Mouse (Mus musculus) naive thymus-derived CD4-positive, alpha-beta T cell, adult 5 months (primary cell): ENCODE measurements around the gene Serping1. TPM values are rescaled to one million over a fixed set of nuclear protein-coding genes. Genes with fewer than 3 reads are reported as not detected.

Experiments
- polyA plus RNA-seq: library from polyadenylated mRNA; unstranded; fragments of 100-300 nt; shearing (Covaris generic); gene quantifications from one replicate; pipeline ENCODE4 v1.2.1, GENCODE M21; 2017

Gene Serping1
- polyA plus RNA-seq, result not detected

DNA sequence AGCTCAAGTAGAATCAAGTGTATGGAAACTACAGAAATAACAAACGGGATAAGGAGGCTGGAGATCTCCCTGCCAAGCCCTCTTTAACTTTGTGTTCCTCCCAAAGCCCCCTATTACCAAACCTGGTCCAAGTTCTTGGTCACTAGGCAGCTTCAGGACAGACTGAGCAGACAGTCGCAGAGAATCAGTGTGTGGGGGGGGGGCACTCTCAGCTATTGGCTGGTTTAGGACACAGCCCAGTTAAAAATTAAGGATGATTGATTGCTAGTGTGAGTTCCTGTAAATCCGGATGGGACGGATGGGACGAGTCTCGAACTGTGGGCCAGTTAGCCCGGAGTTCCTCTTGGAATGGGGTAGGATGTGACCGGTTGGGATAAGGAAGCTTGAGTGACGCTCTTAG lies at the start of gene Serping1:
Gene Serping1 (minus strand): TSS at position 204 of the 400 bp plus-strand sequence.

DNA sequence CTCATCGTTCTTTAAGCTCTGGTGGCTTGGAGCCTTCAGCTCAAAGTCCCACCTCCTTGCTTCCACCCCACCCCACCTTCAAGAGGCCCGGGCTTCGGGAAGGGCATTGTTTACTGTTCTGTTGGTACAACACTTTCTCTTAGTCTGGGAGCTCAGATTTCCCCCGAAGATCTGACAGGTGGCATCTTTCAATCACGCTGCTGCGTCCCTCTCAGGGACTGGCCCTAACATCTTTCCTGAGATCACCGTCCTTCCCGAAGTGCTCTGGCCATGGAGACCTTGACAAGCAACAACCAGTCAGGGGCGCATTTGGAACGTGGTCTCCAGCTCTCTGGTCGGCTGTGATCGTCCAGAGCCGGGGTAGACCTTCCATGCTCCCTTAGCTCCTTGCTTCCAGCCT lies 47.3 kb upstream of the Serping1 start, which contains the start of gene Smtnl1:
Gene Smtnl1 (minus strand): TSS at position 101 of the 400 bp plus-strand sequence.

DNA sequence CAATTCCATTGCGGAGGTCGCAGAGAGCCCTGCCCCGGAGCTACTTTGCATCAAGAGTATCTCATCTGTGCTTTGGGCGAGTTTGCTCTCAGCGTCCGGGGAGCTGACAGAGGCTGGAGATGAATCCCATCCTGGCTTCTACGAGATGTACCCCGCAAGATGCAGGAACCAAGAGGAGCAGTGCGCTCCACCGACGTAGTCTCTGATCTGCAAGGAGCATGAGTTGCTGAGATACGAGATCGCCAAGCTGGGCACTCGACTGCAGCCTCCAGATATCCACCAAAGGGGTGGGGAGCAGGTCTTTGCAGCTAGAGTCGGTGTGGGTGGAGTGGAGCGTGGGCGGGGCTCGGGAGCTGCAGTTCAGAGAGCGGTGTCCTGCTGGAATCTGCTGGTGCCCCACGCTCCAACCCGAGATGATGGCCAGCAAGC lies 23.3 kb upstream of the Serping1 start, which contains the start of gene Ube2l6:
Gene Ube2l6 (plus strand): TSS at position 336 of the 429 bp plus-strand sequence.

DNA sequence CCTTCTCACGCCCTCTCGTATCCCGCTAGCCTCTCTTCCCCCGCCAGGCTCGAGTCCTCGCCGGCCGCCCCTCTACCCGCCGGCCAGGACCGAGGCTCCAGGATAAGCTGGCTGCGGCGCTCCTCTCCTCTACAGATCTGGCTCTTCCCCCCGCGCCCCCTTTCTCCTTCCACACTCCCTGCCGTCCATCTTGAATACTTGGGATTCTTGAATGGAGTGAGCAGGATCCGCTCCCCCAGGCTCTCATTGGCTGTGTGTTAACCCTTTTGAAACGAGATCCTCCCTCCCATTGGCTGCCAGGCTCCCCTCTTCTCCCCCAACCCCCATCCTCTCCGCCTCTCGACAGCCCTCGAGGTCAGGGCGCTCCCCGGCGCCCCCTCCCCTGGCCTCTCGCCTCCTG lies 31.7 kb downstream of the Serping1 start, which contains the start of gene Gm19426:
Gene Gm19426 (minus strand): TSS at position 95 of the 400 bp plus-strand sequence.

DNA sequence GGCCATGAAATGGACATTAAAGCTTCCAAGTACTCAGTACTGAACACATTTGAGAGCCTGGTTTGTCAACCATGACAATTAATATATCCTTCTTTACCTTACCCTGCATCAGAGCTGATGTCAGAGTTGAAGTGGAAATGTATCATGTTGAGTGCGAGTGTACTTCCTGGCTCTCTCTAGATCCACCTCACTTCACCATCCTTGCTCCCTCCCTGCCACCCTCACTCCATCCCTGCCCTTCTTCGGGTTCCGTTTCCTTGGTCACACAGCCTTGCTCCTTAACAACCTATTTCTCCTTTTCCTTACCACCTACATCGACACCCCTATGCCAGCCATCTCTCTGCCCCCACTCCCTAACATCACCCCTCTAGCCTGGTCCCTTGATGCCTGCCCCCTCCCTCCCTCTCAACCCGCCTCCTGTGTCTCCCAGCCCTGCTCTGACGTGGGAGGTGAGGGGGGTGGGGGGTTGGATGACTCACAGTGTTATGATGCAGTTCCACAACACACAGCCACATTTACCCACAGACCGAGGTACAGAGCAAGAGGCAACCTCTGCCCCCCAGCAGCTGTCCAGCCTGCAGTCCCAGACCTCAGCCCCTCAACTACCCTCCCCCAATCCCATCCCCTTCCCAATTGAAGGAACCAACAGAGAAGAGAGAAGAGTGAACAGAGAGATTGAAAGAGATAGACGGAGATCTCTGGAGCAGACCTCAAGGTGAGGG lies 41.5 kb downstream of the Serping1 start, which contains the start of gene Ypel4:
Gene Ypel4 (plus strand): TSS at position 480 of the 722 bp plus-strand sequence.

DNA sequence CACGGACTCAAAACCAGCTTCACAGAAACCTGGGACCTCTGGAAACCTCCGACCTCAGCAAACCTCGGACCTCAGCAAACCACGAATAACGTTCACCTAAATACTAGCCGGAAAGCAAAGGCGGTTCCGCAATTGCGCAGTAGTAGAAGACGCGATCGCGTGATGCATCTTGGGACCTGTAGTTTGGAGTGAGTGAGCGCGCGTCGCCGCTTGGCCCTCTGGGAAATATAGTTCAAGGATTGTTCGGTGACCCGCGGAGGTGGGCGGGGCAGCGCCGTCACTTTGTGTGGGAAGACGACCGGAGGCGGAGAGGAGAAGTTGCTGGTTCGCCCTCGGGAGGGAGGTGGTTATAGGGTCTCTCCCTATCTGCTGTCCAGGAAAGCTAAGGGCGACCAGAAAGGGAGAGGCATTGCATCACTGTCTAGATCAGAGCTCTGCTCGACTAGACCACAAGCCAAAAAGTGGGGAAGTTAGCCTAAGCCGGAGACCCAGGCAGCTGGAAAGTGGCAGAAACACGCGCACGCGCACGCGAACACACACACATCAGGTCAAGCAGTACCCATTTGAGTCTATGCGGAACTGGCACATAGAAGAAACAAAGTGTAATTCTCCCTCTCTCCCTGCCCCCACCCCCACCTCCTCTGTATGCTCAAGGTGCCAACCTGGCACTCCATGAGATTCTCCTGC lies 47.9 kb downstream of the Serping1 start, which contains the start of gene Clp1:
Gene Clp1 (minus strand): TSS at position 179 of the 687 bp plus-strand sequence.

Other genes starting within 250 kb of the Serping1 start
- gene Ctnnd1, start 124.7 kb downstream of the Serping1 start, polyA plus RNA-seq, result not detected
- gene Btbd18, start 116.4 kb downstream of the Serping1 start, polyA plus RNA-seq, result 0.19 TPM
- gene Selenoh, start 104.7 kb downstream of the Serping1 start, polyA plus RNA-seq, result 48.7 TPM
- not detected for gene Gm28635, start 97.4 kb downstream of the Serping1 start, polyA plus RNA-seq
- gene Med19, start 97.0 kb downstream of the Serping1 start, polyA plus RNA-seq, result 16.4 TPM
- gene Tmx2, start 96.3 kb downstream of the Serping1 start, polyA plus RNA-seq, result 57.6 TPM
- 49.6 TPM for gene Zdhhc5, start 60.3 kb downstream of the Serping1 start, polyA plus RNA-seq
- gene Clp1, start 48.1 kb downstream of the Serping1 start, polyA plus RNA-seq, result 74.1 TPM
- 0.77 TPM for gene Ypel4, start 41.4 kb downstream of the Serping1 start, polyA plus RNA-seq
- not detected for gene Gm19426, start 31.8 kb downstream of the Serping1 start, polyA plus RNA-seq
- 0.73 TPM for gene Ube2l6, start 23.4 kb upstream of the Serping1 start, polyA plus RNA-seq
- gene Smtnl1, start 47.2 kb upstream of the Serping1 start, polyA plus RNA-seq, result not detected
- 20.9 TPM for gene Timm10, start 51.6 kb upstream of the Serping1 start, polyA plus RNA-seq
- not detected for gene Slc43a1, start 63.4 kb upstream of the Serping1 start, polyA plus RNA-seq
- not detected for gene Rtn4rl2, start 111.3 kb upstream of the Serping1 start, polyA plus RNA-seq
- 0.71 TPM for gene Slc43a3, start 161.1 kb upstream of the Serping1 start, polyA plus RNA-seq
- gene Prg2, start 205.0 kb upstream of the Serping1 start, polyA plus RNA-seq, result not detected
- gene Prg3, start 212.8 kb upstream of the Serping1 start, polyA plus RNA-seq, result not detected